Mouse (Mus musculus) cerebellum, adult 2 months (tissue): Measurements from ENCODE around the gene Olfr978. TPM values are rescaled to one million over a fixed set of nuclear protein-coding genes. Genes with fewer than 3 reads are reported as not detected.
"Not testable (repeated sequence)": the region's sequence is repeated elsewhere in the genome, so short reads cannot be mapped to it uniquely, and the experiment has no call there.

Experiments used
- DNase-seq, 2 experiments: peaks; one replicate each; pipeline ENCODE4 v3.0.0; 2021
- H3K27ac ChIP-seq: fragments of 200-500 bp; 2 replicates; pipeline ENCODE4 v1.5.1; 2012; ENCODE audit warnings: low read length, control low read depth, inconsistent platforms; ENCODE audit not compliant: insufficient read depth
- H3K27me3 ChIP-seq: fragments of 200-500 bp; 2 replicates; pipeline ENCODE4 v1.6.1; 2012; ENCODE audit warnings: inconsistent platforms, mild to moderate bottlenecking, low read length, moderate library complexity; ENCODE audit not compliant: control insufficient read depth, insufficient read depth
- H3K4me1 ChIP-seq: fragments of 200-500 bp; 2 replicates; pipeline ENCODE4 v1.6.1; 2011; ENCODE audit warnings: low read length; ENCODE audit not compliant: control insufficient read depth, insufficient read depth
- H3K4me3 ChIP-seq: fragments of 200-500 bp; replicated peaks from 2 replicates; pipeline ENCODE3; 2011; ENCODE audit warnings: mild to moderate bottlenecking, low read depth, low read length, control low read depth; ENCODE audit not compliant: insufficient read depth
- CTCF ChIP-seq: fragments of 200-500 bp; IDR thresholded peaks from 2 replicates; pipeline ENCODE4 v1.5.1; 2011; ENCODE audit warnings: low read depth, mild to moderate bottlenecking, control low read depth, low read length, moderate library complexity, borderline replicate concordance; ENCODE audit not compliant: insufficient read depth
- POLR2A ChIP-seq: fragments of 200-500 bp; IDR thresholded peaks from 2 replicates; pipeline ENCODE4 v1.6.1; 2011; ENCODE audit warnings: low read length, control low read depth, borderline replicate concordance; ENCODE audit not compliant: insufficient read depth
- WGBS: fragments of 180-500 bp; shearing (Covaris S2); methylation state at CpG from one replicate; pipeline ENCODE4 v1.1.7; 2018; 5-methylcytosine and 5-hydroxymethylcytosine counted together
- polyA plus RNA-seq: library from polyadenylated mRNA; depleted of rRNA; stranded (reverse); fragments of >200 nt; gene quantifications from 2 replicates; pipeline ENCODE4 v1.2.3, GENCODE M21; 2012; rRNA removed

Olfr978 gene
- polyA plus RNA-seq = not detected in 2 replicates

- Histone ChIP-seq H3K27ac (no peak within 1 kb of the TSS), H3K27me3 (no peaks in the 10 kb centered on the region), H3K4me1 (no peaks in the 10 kb centered on the region), H3K4me3 (no peak within 1 kb of the TSS)
- no peak for TF ChIP-seq CTCF
- no peak for TF ChIP-seq POLR2A
- no peak for DNase-seq
- 80% methylated on average over 2 of the region's 2 CpGs for WGBS
These were observed at the start of gene Olfr978 for GRCm38 (mm10) chr9:39991813-39992212. TSS of gene Olfr978 (plus strand) at chr9:39992113.

GRCm38 (mm10) chr9:39951946-39952345 lies 40.0 kb upstream of the Olfr978 start, which contains the start of gene Olfr975:
TSS of gene Olfr975 (minus strand) at chr9:39952046.
- 61% methylated on average over 1 of the region's 1 CpGs for WGBS
- no peak for TF ChIP-seq CTCF
- TF ChIP-seq POLR2A = no peak
- DNase-seq = no peak
- H3K27me3 ChIP-seq = no peaks in the 10 kb centered on the region
- no peaks in the 10 kb centered on the region for H3K4me1 ChIP-seq
- no peak within 1 kb of the TSS for H3K4me3 ChIP-seq
- no peak within 1 kb of the TSS for H3K27ac ChIP-seq

GRCm38 (mm10) chr9:39961033-39961432 lies 30.9 kb upstream of the Olfr978 start, which contains the start of gene Olfr976:
TSS of gene Olfr976 (minus strand) at chr9:39961133.
- DNase-seq, H3K4me3 ChIP-seq, H3K27me3 ChIP-seq, H3K4me1 ChIP-seq, H3K27ac ChIP-seq: not testable (repeated sequence)
- 78% methylated on average over 7 of the region's 9 CpGs for WGBS

GRCm38 (mm10) chr9:39976581-39977145 lies 15.2 kb upstream of the Olfr978 start:
- not testable (repeated sequence) for H3K27me3 ChIP-seq, H3K4me1 ChIP-seq, H3K27ac ChIP-seq, H3K4me3 ChIP-seq, DNase-seq
- 85% methylated on average over 1 of the region's 1 CpGs for WGBS

- Histone ChIP-seq H3K4me3 (no peak within 1 kb of the TSS), H3K4me1 (no peaks in the 10 kb centered on the region), H3K27ac (no peak within 1 kb of the TSS), H3K27me3 (no peaks in the 10 kb centered on the region)
- WGBS = 100% methylated on average over 1 of the region's 1 CpGs
- TF ChIP-seq CTCF (no peak), POLR2A (no peak)
- DNase-seq = no peak
These were observed 11.5 kb downstream of the Olfr978 start, which contains the start of gene Olfr979 for GRCm38 (mm10) chr9:40003365-40003764. TSS of gene Olfr979 (minus strand) at chr9:40003465.

GRCm38 (mm10) chr9:40009482-40009881 lies 17.6 kb downstream of the Olfr978 start, which contains the start of gene Olfr980:
TSS of gene Olfr980 (minus strand) at chr9:40009582.
- Histone ChIP-seq H3K27me3 (no peaks in the 10 kb centered on the region), H3K4me1 (no peaks in the 10 kb centered on the region), H3K27ac (no peak within 1 kb of the TSS), H3K4me3 (no peak within 1 kb of the TSS)
- no peak for DNase-seq
- TF ChIP-seq CTCF (no peak), POLR2A (no peak)
- 82% methylated on average over 1 of the region's 1 CpGs for WGBS

- TF ChIP-seq POLR2A (no peak), CTCF (no peak)
- WGBS = 75% methylated on average over 2 of the region's 2 CpGs
These were observed 29.3 kb downstream of the Olfr978 start, which contains the start of gene Olfr981 for GRCm38 (mm10) chr9:40021164-40021563. TSS of gene Olfr981 (plus strand) at chr9:40021464.

More at GRCm38 (mm10) chr9:40021164-40021563, 29.3 kb downstream of the Olfr978 start, which contains the start of gene Olfr981:
- Histone ChIP-seq H3K27me3 (no peaks in the 10 kb centered on the region), H3K4me1 (no peaks in the 10 kb centered on the region), H3K27ac (no peak within 1 kb of the TSS), H3K4me3 (no peak within 1 kb of the TSS)
- DNase-seq = no peak

Other genes starting within 250 kb of the Olfr978 start
- not detected in 2 replicates for gene Olfr967, start 245.9 kb upstream of the Olfr978 start, polyA plus RNA-seq
- not detected in 2 replicates for gene Olfr968, start 208.9 kb upstream of the Olfr978 start, polyA plus RNA-seq
- not detected in 2 replicates for gene Olfr969, start 201.2 kb upstream of the Olfr978 start, polyA plus RNA-seq
- not detected in 2 replicates for gene Olfr970, start 183.3 kb upstream of the Olfr978 start, polyA plus RNA-seq
- gene Olfr971, start 155.2 kb upstream of the Olfr978 start, polyA plus RNA-seq = not detected in 2 replicates
- not detected in 2 replicates for gene Olfr972, start 125.7 kb upstream of the Olfr978 start, polyA plus RNA-seq
- gene Olfr229, start 84.8 kb upstream of the Olfr978 start, polyA plus RNA-seq = not detected in 2 replicates
- gene Olfr974, start 54.6 kb upstream of the Olfr978 start, polyA plus RNA-seq = not detected in 2 replicates
- not detected in 2 replicates for gene Olfr975, start 40.1 kb upstream of the Olfr978 start, polyA plus RNA-seq
- not detected in 2 replicates for gene Olfr976, start 31.0 kb upstream of the Olfr978 start, polyA plus RNA-seq
- gene Olfr979, start 11.4 kb downstream of the Olfr978 start, polyA plus RNA-seq = not detected in 2 replicates
- not detected in 2 replicates for gene Olfr980, start 17.5 kb downstream of the Olfr978 start, polyA plus RNA-seq
- not detected in 2 replicates for gene Olfr981, start 29.4 kb downstream of the Olfr978 start, polyA plus RNA-seq
- not detected in 2 replicates for gene Olfr982, start 81.7 kb downstream of the Olfr978 start, polyA plus RNA-seq
- gene Olfr983, start 101.5 kb downstream of the Olfr978 start, polyA plus RNA-seq = not detected in 2 replicates
- gene Olfr984, start 122.1 kb downstream of the Olfr978 start, polyA plus RNA-seq = not detected in 2 replicates
- gene Olfr985, start 138.1 kb downstream of the Olfr978 start, polyA plus RNA-seq = 0.10 TPM in 1 of 2 replicates, not detected in the other
- not detected in 2 replicates for gene Tmem225, start 156.0 kb downstream of the Olfr978 start, polyA plus RNA-seq
- gene Olfr986, start 188.8 kb downstream of the Olfr978 start, polyA plus RNA-seq = not detected in 2 replicates
- gene Zfp202, start 200.2 kb downstream of the Olfr978 start, polyA plus RNA-seq = 2.8 TPM in 2 replicates